Mouse (Mus musculus): Measurements from ENCODE around the gene Ube2k. TPM values are rescaled to one million over a fixed set of nuclear protein-coding genes. Genes with fewer than 3 reads are reported as not detected.
"Not testable (repeated sequence)": the region's sequence is repeated elsewhere in the genome, so short reads cannot be mapped to it uniquely, and the experiment has no call there.

Gene Ube2k
- polyA plus RNA-seq, 1 experiment, result 13.6 TPM

DNA sequence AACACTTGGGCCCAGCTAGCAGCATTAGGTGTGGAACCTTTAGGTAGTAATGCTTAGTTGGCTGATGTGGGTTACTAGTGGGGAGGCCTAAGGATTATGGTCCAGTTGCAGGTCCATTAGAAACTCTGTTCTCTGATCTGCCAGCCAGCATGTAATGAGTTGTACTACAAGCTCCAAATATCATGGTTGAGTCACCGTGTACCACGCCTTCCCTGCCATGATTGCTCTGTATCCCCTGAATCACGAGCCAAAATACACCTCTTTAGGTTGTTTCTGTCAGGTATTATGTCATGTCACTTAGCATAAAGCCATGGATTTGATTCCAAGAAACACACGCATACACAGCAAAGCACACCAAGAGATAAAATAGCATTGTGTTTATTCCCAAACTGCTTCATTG is 12.2 kb upstream of the Ube2k start:
- no peak overlapping the region for H3K4me3 ChIP-seq (ENCODE audit: low read depth, low read length)
- WGBS, result 66% methylated on average over 4 of the region's 4 CpGs
- TF ChIP-seq CTCF (IDR thresholded peaks at IDR 0.05; ENCODE audit: extremely low read depth, insufficient read length, insufficient replicate concordance, low read depth, low read length) (no peak), POLR2A (IDR thresholded peaks at IDR 0.05; ENCODE audit: low read depth, low read length) (no peak)
- no peak overlapping the region for H3K27ac ChIP-seq (ENCODE audit: insufficient read depth, low read depth, low read length)
- no peaks in the 10 kb centered on the region for H3K27me3 ChIP-seq (ENCODE audit: control insufficient read depth, insufficient read depth, low read length)
- no peaks in the 10 kb centered on the region for H3K4me1 ChIP-seq (ENCODE audit: control insufficient read depth, insufficient read depth, insufficient read length, low read length)
- no peaks in the 10 kb centered on the region for H3K36me3 ChIP-seq (ENCODE audit: control insufficient read depth, insufficient read depth, low read length)

DNA sequence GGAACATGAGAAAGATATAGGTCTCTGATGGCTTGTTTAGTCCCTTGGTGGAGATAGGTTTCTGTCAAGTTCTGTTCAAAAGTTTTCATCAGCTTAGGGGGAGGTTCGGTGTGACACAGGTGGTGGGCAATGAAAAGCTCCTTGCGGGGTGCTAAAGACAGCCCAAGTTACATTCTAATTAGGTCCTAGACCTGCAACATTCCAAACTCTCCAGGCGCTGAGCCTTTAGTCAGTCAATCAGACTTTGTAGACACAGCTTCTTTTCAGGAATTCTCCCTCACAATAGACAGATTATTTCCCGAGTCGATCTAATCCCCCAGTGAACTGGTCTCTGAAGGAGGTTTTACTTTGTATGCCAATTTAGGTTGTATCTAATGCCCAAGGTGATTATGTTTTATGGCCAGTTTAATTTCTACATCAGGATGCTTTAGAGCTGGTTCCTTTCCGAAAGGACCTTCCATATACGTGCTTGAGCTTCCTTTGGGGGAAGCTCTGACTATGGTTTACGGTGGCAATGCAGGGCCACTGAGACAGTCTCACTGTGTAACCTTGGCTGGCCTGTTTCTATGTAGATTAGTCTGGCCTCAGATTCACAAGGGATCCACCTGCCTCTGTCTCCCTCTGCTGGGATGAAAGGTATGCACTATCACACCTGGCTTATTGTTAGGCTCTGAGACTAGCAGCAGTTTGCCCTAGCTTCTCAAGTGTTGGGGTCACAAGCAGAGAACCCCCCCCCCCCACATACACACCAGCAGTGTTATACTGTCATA is 11.2 kb upstream of the Ube2k start:
- H3K27me3 ChIP-seq (ENCODE audit: control insufficient read depth, insufficient read depth, low read length), result no peaks in the 10 kb centered on the region
- H3K36me3 ChIP-seq (ENCODE audit: control insufficient read depth, insufficient read depth, low read length), result no peaks in the 10 kb centered on the region
- no peaks in the 10 kb centered on the region for H3K4me1 ChIP-seq (ENCODE audit: control insufficient read depth, insufficient read depth, insufficient read length, low read length)
- H3K27ac ChIP-seq (ENCODE audit: insufficient read depth, low read depth, low read length), result no peak overlapping the region
- no peak overlapping the region for H3K4me3 ChIP-seq (ENCODE audit: low read depth, low read length)
- 52% methylated on average over 8 of the region's 8 CpGs for WGBS
- no peak for TF ChIP-seq CTCF (IDR thresholded peaks at IDR 0.05; ENCODE audit: extremely low read depth, insufficient read length, insufficient replicate concordance, low read depth, low read length)
- no peak for TF ChIP-seq POLR2A (IDR thresholded peaks at IDR 0.05; ENCODE audit: low read depth, low read length)

GRCm38 (mm10) chr5:65531283-65531682 is 5.8 kb upstream of the Ube2k start:
- no peak for TF ChIP-seq POLR2A (IDR thresholded peaks at IDR 0.05; ENCODE audit: low read depth, low read length)
- TF ChIP-seq CTCF (IDR thresholded peaks at IDR 0.05; ENCODE audit: extremely low read depth, insufficient read length, insufficient replicate concordance, low read depth, low read length), result no peak
- H3K36me3 ChIP-seq (ENCODE audit: control insufficient read depth, insufficient read depth, low read length), result no peaks in the 10 kb centered on the region
- H3K4me3 ChIP-seq (ENCODE audit: low read depth, low read length), result no peak overlapping the region
- 86% methylated on average over 3 of the region's 3 CpGs for WGBS
- no peak overlapping the region for H3K27ac ChIP-seq (ENCODE audit: insufficient read depth, low read depth, low read length)
- no peaks in the 10 kb centered on the region for H3K4me1 ChIP-seq (ENCODE audit: control insufficient read depth, insufficient read depth, insufficient read length, low read length)
- H3K27me3 ChIP-seq (ENCODE audit: control insufficient read depth, insufficient read depth, low read length), result no peaks in the 10 kb centered on the region

DNA sequence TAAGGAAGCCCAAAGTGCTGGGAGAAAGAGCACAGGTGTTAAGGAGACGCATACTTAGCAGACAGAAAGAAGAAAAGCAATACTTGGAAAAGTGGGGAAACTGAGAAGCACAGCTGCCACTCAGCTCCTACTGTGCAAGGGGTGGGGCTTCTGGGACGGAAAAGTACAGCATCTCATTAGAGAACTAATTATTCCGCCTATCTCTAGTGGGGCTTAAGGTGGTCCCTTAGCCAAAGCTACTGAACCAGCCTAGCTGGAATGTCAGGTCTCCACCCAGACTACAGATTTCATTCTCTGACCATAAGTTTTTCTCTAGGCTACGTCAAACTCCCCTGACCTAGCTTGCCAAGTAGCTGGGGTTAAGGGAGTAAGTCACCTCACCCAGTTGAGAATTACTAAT is 2.5 kb upstream of the Ube2k start:
- H3K36me3 ChIP-seq (ENCODE audit: control insufficient read depth, insufficient read depth, low read length), result no peaks in the 10 kb centered on the region
- no peaks in the 10 kb centered on the region for H3K4me1 ChIP-seq (ENCODE audit: control insufficient read depth, insufficient read depth, insufficient read length, low read length)
- H3K27me3 ChIP-seq (ENCODE audit: control insufficient read depth, insufficient read depth, low read length), result no peaks in the 10 kb centered on the region
- H3K4me3 ChIP-seq (ENCODE audit: low read depth, low read length), result no peak overlapping the region
- TF ChIP-seq POLR2A (IDR thresholded peaks at IDR 0.05; ENCODE audit: low read depth, low read length) (no peak), CTCF (IDR thresholded peaks at IDR 0.05; ENCODE audit: extremely low read depth, insufficient read length, insufficient replicate concordance, low read depth, low read length) (no peak)
- WGBS, result 72% methylated on average over 4 of the region's 4 CpGs
- H3K27ac ChIP-seq (ENCODE audit: insufficient read depth, low read depth, low read length), result no peak overlapping the region

DNA sequence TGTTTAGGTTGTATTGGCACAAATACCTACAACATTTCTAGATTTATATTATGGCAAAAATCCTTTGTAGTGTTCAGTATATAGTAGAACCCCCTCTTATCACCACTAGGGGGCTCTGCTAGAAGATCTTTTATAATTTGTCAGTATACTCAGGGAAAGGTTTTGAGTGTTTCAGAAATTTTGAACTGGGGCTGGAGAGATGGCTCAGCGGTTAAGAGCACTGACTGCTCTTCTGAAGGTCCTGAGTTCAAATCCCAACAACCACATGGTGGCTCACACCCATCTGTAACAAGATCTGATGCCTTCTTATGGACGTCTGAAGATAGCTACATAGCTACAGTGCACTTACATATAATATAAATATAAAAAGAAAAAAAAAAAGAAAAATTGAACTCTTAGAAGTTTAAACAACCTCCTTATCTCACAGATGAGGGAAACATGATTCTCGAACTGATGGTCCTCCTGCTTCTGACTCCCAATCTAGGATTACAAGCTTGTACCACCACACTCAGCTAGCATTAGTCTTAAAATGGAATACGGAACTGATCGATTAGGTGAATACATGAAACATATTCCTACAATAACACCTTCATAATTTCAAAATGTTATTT is 1.5 kb upstream of the Ube2k start:
- WGBS, result 54% methylated on average over 5 of the region's 5 CpGs
- TF ChIP-seq CTCF (IDR thresholded peaks at IDR 0.05; ENCODE audit: extremely low read depth, insufficient read length, insufficient replicate concordance, low read depth, low read length) (peak; percentile 42; the same call in 1 of the 2 replicates), POLR2A (IDR thresholded peaks at IDR 0.05; ENCODE audit: low read depth, low read length) (no peak)
- H3K4me3 ChIP-seq (ENCODE audit: low read depth, low read length), result no peak overlapping the region
- no peaks in the 10 kb centered on the region for H3K27me3 ChIP-seq (ENCODE audit: control insufficient read depth, insufficient read depth, low read length)
- H3K27ac ChIP-seq (ENCODE audit: insufficient read depth, low read depth, low read length), result no peak overlapping the region
- H3K36me3 ChIP-seq (ENCODE audit: control insufficient read depth, insufficient read depth, low read length), result no peaks in the 10 kb centered on the region
- no peaks in the 10 kb centered on the region for H3K4me1 ChIP-seq (ENCODE audit: control insufficient read depth, insufficient read depth, insufficient read length, low read length)

- peak overlapping the region; percentile 86 for H3K27ac ChIP-seq (ENCODE audit: insufficient read depth, low read depth, low read length)
- WGBS, result 70% methylated on average over 10 of the region's 10 CpGs
- H3K4me3 ChIP-seq (ENCODE audit: low read depth, low read length); H3K4me1 ChIP-seq (ENCODE audit: control insufficient read depth, insufficient read depth, insufficient read length, low read length); H3K27me3 ChIP-seq (ENCODE audit: control insufficient read depth, insufficient read depth, low read length); H3K36me3 ChIP-seq (ENCODE audit: control insufficient read depth, insufficient read depth, low read length): not testable (repeated sequence)
Observed at GRCm38 (mm10) chr5:65536068-65536465, 966 bp upstream of the Ube2k start.

- Histone ChIP-seq H3K4me3 (ENCODE audit: low read depth, low read length) (peak overlapping the region; percentile 78), H3K36me3 (ENCODE audit: control insufficient read depth, insufficient read depth, low read length) (0 out of 2 replicates have a peak, but pooled peaks cover 2% of the 10 kb centered on the region), H3K27ac (ENCODE audit: insufficient read depth, low read depth, low read length) (peak overlapping the region; percentile 83), H3K27me3 (ENCODE audit: control insufficient read depth, insufficient read depth, low read length) (no peaks in the 10 kb centered on the region), H3K4me1 (ENCODE audit: control insufficient read depth, insufficient read depth, insufficient read length, low read length) (no peaks in the 10 kb centered on the region)
- under 1% methylated on average over 46 of the region's 59 CpGs for WGBS
- no peak for TF ChIP-seq POLR2A (IDR thresholded peaks at IDR 0.05; ENCODE audit: low read depth, low read length)
- TF ChIP-seq CTCF (IDR thresholded peaks at IDR 0.05; ENCODE audit: extremely low read depth, insufficient read length, insufficient replicate concordance, low read depth, low read length), result no peak
Observed at GRCm38 (mm10) chr5:65537420-65538071, 513 bp downstream of the Ube2k start.

Measured in small intestine, adult 2 months (tissue).